Mouse (Mus musculus) kidney, adult 2 months (tissue): ENCODE data around the gene Angpt4.

ENCODE experiments used
- CTCF ChIP-seq: fragments of 200-500 bp; conservative IDR thresholded peaks from 2 replicates; pipeline ENCODE4 v1.5.1; 2011; ENCODE audit warnings: low read depth, mild to moderate bottlenecking, control low read depth, low read length, moderate library complexity, mixed read lengths; ENCODE audit not compliant: insufficient read depth, insufficient read length
- POLR2A ChIP-seq: fragments of 200-500 bp; IDR thresholded peaks from one replicate; pipeline ENCODE4 v1.6.1; 2011; ENCODE audit warnings: low read depth, low read length, control low read depth

GRCm38 (mm10) chr2:151910498-151910897, 512 bp upstream of the Angpt4 start:
- TF ChIP-seq CTCF (no peak), POLR2A (no peak)
